Mouse (Mus musculus): ENCODE measurements around the gene Klhl25.

DNA sequence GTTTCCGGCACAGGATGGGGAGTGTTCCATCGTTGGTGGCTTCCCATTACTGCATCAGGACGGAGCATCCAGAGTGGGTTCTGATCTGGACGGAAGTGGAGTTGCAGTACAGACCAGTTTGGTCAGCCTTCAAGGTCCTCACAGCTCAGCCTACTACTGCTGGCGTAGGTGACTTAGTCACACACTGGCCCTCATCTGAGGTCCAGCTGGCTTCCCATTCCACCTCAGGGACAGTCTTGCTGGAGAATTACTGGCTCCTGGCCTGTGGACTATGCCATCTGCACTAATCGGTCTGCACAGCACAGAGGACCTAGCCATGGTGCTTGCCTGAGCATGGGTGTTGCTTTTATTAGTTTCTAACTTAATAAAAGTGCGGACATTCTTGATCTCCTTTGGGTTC, 25.6 kb downstream of the Klhl25 start:
- TF ChIP-seq EP300 (optimal IDR thresholded peaks at IDR 0.05) = no peak
- no peak for TF ChIP-seq CTCF (IDR thresholded peaks at IDR 0.05; ENCODE audit: low read depth)
